Mouse (Mus musculus): ENCODE data around the gene Lmna.

DNA sequence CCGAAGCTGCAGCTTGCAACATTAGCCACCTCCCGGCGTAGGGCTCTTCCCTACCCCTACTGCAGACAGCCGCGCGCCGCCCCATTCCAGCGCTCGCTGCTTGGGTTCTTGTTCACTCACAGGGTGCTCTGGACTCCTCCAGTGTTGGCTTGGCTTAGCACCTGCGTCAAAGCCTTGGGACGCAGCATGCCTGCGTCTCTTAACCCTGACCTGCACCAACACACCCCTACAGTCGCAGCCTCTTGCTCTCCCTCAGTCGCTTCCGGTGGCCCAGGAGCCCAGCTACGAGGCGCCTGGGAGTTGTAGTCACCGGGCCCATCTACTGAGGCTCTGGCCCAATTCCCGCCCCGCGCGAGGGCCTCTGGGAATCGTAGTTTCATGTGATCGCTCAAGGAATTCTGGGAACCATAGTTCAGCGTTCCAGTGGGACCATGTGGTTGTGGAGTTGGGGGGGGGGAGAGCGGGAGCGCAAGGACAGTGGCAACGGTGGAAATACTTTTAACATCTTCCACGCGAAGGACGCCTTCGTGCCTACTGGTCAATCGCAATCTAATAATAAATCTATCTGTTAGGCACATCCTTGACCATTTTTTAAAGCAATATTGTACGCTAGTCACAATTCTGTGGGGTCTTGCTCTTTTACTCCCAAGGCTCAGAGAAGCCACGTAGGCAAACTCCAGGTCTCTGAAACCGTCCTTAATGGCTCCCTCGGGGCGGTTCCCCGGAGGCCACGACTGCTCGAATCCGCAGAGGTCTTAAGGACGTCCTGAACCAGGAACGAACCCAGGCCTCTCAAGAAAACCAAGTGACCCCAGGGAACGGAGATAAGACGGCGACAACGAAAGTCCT, 43.1 kb upstream of the Lmna start, which contains the start of gene Lamtor2:
- TF ChIP-seq POLR2A (IDR thresholded peaks at IDR 0.05; ENCODE audit: insufficient read depth, low read length), result peak; percentile 52
- no peak for TF ChIP-seq CTCF (IDR thresholded peaks at IDR 0.05; ENCODE audit: low read depth, low read length)
- 0 out of 2 replicates have a peak, but pooled peaks have one; percentile 48 for TF ChIP-seq EP300 (IDR thresholded peaks at IDR 0.05; ENCODE audit: insufficient read depth, low read depth, low read length)
